In genomic region chr6:146847402-146847801, GRCm38 (mm10) we compare ENCODE assay signal across 33 mouse cellular contexts. TPM values are rescaled to one million over a fixed set of nuclear protein-coding genes. Genes with fewer than 3 reads are reported as not detected.
"Had no signal": no experiment of that assay in that cellular context is flagged by ENCODE, and none has a peak within 500 bp of the region (broad histone marks: within the 10 kb centered on the region; RNA-seq: fewer than 3 reads in every experiment).

No protein-coding gene starts in this region.

- H3K9ac ChIP-seq: hindbrain, embryonic 12.5 days; hindbrain, embryonic 14.5 days; intestine, embryonic 15.5 days; limb, embryonic 12.5 days; liver, embryonic 13.5 days had no signal

- H3K27ac ChIP-seq: hindbrain, embryonic 10.5 days; hindbrain, embryonic 12.5 days; hindbrain, embryonic 14.5 days; intestine, embryonic 15.5 days; layer of hippocampus, adult 2 months; left cerebral cortex, adult 2 months; limb, embryonic 10.5 days; limb, embryonic 12.5 days; liver, embryonic 13.5 days had no signal

- H3K9me3 ChIP-seq: hindbrain, embryonic 10.5 days; hindbrain, embryonic 12.5 days; intestine, embryonic 15.5 days; limb, embryonic 10.5 days; limb, embryonic 12.5 days; liver, embryonic 13.5 days had no signal

- ATAC-seq: hindbrain, embryonic 16.5 days; inflammation-experienced regulatory T-cells, adult 6 months; intestine, embryonic 15.5 days; intestine, postnatal 0 days had no signal

- H3K36me3 ChIP-seq: hindbrain, embryonic 10.5 days; hindbrain, embryonic 12.5 days; intestine, embryonic 15.5 days; limb, embryonic 10.5 days; limb, embryonic 12.5 days; liver, embryonic 13.5 days had no signal

- H3K27me3 ChIP-seq: hindbrain, embryonic 12.5 days; intestine, embryonic 15.5 days; limb, embryonic 12.5 days; liver, embryonic 13.5 days had no signal

- H3K4me2 ChIP-seq: heart, embryonic 11.5 days; hindbrain, embryonic 12.5 days; hindbrain, embryonic 14.5 days; intestine, embryonic 15.5 days; limb, embryonic 12.5 days; liver, embryonic 11.5 days; liver, embryonic 13.5 days had no signal

- H3K4me1 ChIP-seq: hindbrain, embryonic 12.5 days; intestine, embryonic 15.5 days; limb, embryonic 10.5 days; limb, embryonic 12.5 days had no signal

- DNase-seq: gastrocnemius, adult 2 months; gastrocnemius, postnatal 10 days; gastrocnemius, postnatal 25 days; heart, postnatal 10 days; heart, postnatal 4 days; kidney, adult 18-20 months; kidney, adult 8-10 months; kidney, postnatal 14 days; kidney, postnatal 36 days; liver; liver, embryonic 13.5 days had no signal

- H3K4me3 ChIP-seq: gastrocnemius, adult 2 months; hindbrain, embryonic 10.5 days; hindbrain, embryonic 12.5 days; intestine, embryonic 15.5 days; layer of hippocampus, adult 2 months; left cerebral cortex, adult 2 months; limb, embryonic 10.5 days; limb, embryonic 12.5 days; liver, embryonic 13.5 days had no signal

RNA-seq across cellular contexts. Expression of gene Smco2, which starts 2.5 kb away (rescaled TPM):
- total RNA-seq: gastrocnemius, adult 2 months; gastrocnemius, postnatal 10 days; gastrocnemius, postnatal 25 days; gastrocnemius, postnatal 4 days; granulocyte monocyte progenitor cell, adult 5-6 weeks; layer of hippocampus, adult 2 months; layer of hippocampus, postnatal 10 days; layer of hippocampus, postnatal 25 days; left cerebral cortex, adult 2 months; left cerebral cortex, postnatal 14 days; left cerebral cortex, postnatal 36 days had no signal
- polyA plus RNA-seq: heart, embryonic 11.5 days; hindbrain, embryonic 10.5 days; hindbrain, embryonic 12.5 days; hindbrain, embryonic 14.5 days; hindbrain, embryonic 16.5 days; inflammation-experienced regulatory T-cells, adult 6 months; intestine, embryonic 15.5 days; intestine, postnatal 0 days; kidney, embryonic 14.5 days; kidney, embryonic 16.5 days; limb, embryonic 10.5 days; limb, embryonic 12.5 days; limb, embryonic 14.5 days; liver, embryonic 11.5 days; liver, embryonic 13.5 days had no signal

RNA-seq across cellular contexts. Expression of gene Arntl2, which starts 51.5 kb away (rescaled TPM):
- total RNA-seq: granulocyte monocyte progenitor cell, adult 5-6 weeks had no signal
